Mouse (Mus musculus) adrenal gland, postnatal 14 days (tissue): Measurements from ENCODE around the gene Lyst. TPM values are rescaled to one million over a fixed set of nuclear protein-coding genes. Genes with fewer than 3 reads are reported as not detected.
"Not testable (repeated sequence)": the region's sequence is repeated elsewhere in the genome, so short reads cannot be mapped to it uniquely, and the experiment has no call there.

Source experiments
- DNase-seq: peaks from one replicate; pipeline ENCODE4 v3.0.0; 2021; ENCODE audit warnings: mixed read lengths
- total RNA-seq: library from RNA; stranded (reverse); gene quantifications from 2 replicates; pipeline ENCODE4 v1.2.3, GENCODE M21; 2021

The Lyst gene
- total RNA-seq, 1 experiment from 2014 or later = 25.2 TPM

DNA sequence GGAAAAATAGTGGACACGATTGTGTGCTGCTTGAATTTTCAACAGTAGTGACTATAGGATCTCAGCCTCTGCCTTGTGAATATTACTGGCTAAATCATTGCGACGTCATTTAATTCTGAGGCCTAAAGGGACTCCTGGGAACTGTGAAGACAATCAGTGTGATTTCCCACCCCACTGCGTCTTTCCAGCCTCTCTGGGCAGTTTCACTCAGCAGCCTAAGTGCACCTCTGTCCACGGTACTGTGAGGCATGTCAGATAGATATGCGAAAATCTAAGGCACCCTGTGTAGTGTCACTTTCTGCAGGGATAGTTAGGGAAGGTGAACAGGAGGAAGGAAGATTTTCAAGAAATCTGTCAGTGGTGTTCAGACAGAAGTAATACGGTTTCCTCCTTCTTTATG is 193.1 kb downstream of the Lyst start:
- no peak for DNase-seq

DNA sequence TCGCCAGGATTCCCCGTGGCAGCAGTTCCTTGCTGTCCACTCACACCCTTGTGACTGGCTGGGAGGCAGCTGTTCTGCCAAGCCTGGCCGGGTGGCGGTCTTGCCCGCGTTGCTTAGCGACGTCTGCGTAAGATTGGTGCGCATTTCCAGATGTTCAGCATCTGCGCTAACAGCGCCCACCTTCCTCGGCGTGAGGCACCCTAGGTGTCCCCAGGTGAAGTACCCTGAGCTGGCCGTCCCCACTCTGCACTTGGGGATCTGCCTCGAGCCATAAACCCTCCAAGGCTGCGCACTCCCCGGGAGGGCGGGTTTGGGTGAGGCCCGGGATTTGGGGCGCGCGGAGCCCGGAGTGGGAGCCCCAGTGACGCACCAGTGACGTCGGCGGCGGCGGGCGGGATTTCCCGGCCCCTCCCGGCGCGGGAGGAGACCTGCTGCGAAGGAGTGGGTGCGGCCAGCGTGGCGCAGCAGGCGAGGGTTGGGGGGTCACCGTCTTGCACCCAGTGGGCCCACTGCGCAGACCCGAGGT is 193.8 kb downstream of the Lyst start, which contains the start of gene Gng4:
TSS of gene Gng4 (plus strand) at position 166 of the 526 bp plus-strand sequence.
- DNase-seq = peak; percentile 68

DNA sequence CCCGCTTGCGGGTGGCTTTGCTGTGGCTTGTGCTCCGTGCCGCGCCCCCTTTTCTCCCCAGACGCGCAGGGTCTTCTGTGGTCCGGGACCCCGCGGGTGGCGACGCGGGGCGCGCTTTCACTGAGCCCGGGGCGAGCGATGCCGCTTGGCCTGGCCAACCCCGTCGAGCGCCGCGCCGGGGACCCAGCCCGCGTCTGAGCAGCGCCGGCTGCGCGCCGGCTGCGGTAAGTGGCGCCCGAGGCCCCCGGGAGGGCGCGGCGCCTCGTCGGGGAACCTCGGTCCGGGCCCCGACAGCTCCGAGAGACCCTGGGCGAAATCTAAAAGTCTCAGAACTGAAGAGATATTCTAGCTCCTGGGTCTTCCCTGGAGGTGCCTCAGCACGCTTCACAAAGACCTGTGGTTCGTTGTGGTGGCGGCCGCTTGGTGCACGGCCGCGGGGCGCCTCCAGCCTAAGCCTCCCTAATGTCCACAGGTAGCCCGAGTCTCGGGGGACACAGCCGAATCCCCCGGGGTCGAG is 194.3 kb downstream of the Lyst start:
- DNase-seq = peak; percentile 18

DNA sequence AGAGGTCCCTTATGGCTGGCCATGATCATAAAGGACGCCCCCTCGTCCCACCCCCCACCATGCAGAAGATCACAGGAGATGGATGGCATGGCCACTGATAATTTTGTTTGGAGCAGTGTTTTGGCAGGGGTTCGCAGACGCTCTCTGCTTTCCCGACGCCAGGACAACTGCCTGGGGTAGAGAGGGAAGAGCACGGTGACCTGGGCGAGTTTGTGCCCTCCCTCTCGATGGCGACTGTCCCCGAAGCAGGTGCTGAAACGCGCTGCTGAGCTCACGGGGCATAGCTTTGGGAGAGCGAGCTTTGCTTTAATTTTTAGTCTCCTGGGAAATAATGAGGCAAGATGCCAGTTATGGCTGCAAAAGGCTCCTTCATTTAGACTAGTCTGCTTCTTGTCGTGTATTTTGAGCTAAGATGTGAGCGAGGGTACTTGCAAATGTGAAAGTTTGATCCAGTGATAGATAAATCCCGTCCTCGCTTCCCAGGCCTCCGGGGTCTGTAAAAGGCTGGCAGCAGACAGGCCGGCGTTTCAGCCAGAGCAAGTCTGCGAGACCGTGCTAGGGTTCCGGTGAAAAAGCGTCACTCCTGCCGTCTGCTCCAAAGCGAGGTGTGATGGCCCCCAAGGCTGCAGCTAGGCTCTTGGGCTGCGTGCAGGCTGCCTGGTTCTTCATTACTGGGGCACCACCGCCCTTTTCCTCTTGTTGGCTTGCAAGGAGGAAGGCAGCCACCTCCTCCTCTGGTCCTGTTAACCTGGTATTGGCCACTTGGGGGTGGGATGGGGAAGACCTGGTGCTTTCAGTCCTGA is 195.0 kb downstream of the Lyst start:
- peak; percentile 68 for DNase-seq

DNA sequence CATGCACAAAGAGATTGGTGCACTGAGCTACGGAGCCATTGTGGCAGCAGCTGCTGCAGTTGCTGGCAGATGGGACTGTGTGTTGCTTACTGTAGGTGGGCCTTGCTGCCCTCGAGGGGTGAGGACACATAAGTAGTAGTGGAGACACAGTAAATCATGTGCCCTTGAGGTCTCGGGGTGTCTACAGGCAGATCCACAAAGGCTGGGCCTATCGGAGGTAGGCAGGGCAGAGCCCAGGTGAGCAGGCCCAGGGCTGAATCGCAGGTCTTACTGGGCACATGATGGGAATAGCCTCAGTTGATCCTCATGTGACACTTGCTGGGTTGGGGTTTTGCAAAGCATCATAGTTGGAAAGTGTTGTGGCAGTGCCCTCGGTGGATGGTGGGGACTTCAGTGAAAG is 196.8 kb downstream of the Lyst start:
- DNase-seq = no peak

DNA sequence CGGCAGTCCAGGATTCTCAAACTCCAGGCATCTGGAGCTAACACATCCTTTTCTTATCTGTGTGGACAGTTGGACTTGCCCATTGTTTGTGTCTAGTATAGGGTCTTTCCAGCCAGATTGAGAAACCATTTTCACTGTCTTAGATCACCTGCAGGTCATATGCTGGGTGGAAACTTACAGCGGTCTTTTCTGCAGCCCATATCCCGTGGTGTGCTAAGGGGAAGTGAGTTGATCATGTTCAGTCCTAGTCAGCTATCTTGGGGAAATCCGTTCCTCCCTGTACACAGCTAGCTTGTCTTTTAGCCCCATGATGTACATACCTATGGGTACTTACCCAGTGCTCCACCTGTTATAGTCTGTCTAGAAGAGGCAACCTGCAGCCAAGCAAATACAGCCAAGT is 197.9 kb downstream of the Lyst start:
- DNase-seq = no peak

DNA sequence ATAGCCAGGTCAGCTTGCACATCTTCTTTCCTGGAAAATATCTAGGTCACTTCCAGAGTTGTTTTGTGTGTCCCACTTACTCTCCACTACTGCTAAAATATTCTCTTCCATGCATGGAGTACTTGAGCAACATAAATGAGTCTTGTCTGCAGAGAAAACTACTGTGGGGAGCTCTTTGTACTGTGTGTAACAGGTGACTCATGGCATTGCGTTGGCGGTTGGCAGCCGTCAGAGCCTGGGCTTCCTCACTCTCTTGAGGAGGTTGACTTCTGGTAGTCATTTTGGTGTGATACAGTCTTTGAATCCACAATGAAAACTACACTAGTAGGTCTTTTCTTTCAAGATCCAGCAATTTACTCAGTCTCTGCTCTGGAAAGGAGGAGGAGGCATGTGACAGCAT is 201.8 kb downstream of the Lyst start:
- DNase-seq = no peak

DNA sequence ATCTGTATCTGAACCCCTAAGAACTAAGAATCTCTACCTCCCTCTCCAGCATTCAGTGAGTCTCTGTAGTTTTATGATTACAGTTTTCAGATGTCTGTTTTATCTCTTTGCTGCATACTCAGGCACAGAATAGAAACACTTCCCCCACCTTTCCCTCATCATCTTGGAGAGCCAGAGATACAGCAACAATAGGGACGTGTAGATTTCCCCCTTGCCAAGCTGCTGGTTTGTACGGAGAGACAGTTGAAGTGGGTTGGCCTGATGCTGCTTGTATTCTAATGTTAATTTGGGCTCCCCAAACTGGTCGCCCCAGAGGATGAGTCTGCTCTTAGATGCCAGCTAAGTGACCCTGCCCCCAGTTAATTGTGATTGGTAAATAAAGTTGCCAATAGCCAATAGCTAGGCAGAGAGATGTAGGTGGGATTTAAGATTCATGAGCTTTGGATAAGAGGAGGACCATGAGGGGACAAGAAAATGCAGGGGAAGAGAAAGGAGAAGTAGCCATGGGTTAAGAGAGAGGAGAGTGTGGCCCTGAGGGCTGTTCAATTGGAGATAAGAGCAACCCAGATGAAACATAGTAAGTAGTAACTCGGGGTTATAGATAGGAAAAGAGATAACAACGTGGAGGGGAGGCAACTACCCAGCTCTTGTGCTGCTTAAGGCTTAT is 205.1 kb downstream of the Lyst start:
- DNase-seq = no peak

DNA sequence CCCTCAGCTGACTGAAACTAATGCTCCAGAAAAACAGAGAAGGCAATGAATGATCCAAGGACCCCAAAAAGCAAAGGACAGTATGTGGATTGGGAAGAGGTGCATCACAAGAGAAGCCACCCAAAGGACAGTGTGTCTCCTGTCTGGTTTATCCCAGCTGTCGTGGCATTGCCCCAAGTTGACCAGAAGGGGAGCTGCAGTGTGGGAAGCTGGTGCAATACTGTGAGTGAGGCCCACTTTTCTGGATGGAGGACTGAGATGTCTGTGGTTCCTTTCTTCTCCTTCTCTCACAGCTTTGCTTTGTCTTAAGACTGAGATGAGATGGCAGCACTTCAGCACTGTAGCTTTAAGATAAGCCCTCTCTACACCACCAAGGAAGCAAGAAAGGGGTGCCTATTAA is 205.9 kb downstream of the Lyst start:
- DNase-seq = no peak

DNA sequence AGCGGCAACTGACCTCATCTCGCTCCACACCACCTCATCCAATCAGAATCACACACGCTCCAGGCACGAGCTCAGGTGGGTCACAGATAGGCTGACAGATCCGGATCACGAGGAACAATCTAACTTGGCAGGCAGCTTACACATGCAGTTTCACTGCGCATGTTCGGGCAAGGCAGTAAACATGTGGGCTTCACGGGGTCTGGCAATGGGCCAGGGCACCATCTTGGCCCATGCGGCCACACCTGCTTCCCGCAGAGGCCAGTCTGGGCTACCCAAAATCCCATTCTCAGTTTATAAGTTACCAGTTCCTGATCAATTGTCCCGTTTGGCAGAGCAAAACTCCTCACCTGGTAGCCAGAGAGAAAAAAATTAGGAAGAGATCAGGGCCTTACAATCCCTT is 207.6 kb downstream of the Lyst start:
- DNase-seq = not testable (repeated sequence)

DNA sequence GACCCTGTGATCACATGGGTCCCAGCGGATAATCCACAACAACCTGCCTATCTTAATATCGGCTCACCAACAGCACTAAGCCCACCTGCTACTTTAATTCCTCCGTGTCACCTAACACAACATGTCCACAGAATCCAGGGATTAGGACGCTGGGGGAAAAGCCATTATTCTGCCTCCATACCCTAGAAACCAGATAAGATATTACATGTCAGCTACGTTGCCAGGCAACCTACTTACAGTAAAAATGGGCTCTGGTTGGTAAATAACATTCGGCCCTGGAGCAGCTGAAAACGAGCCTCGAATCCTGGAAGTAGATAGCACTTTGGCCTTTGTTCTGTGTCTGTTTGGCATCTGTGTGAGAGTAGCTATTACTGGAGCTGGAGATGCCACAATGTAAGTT is 208.6 kb downstream of the Lyst start:
- DNase-seq = no peak

DNA sequence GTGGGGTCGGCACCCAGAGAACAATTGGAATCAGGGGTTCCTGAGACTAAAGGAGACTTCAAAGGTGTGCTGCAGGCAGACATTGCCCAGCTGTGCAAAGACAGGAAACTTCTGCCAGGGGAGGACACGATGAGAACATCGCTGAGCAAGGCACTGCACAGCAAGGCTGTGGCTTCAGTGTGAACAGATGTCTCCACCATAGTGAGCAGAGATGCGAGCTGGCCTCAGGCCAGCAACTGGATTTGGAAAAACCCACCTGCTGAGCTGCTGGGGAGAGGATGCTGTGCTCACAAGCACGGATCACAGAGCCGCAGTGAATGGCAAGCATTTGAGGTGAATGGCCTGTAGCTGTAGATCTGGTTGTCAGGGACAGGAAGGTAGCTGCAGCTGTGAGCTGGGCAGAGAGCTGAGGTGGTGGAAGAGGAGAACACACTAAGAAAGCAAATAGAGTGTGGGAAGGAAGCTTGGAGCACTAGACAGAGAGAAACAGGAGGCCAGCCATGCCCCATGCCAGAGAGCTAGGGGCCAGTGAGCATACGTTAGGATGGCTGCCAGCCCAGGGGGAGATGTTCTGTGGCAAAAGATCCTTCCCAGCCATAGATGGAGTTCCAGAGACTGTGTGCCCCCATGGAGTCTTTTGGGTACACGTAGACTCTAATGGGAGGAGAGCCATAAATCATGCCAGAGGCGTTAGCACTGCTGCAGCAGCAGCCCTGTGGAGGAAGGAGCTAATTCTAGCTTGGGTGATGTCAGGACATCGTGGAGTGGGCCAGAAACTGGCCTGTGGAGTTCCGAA is 218.3 kb downstream of the Lyst start:
- no peak for DNase-seq

DNA sequence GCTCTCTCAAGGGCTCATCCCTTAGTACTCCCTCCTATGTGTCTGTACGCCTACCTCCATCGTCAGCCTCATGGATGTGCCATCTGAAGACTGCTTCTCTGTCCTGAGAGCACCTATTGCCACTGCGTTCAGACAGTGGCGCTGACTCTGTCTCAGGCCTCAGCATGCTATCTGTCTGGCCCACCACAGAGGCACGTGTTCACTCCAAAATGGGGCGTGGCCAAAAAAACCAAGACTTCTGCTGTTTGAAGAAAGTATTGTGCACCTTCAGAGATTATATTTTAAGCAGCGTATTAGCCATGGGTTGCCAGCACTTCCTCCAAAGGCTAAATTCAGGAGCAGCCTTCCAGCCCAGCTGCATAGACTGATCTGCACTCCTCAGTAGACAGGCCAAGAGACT is 220.7 kb downstream of the Lyst start:
- no peak for DNase-seq

DNA sequence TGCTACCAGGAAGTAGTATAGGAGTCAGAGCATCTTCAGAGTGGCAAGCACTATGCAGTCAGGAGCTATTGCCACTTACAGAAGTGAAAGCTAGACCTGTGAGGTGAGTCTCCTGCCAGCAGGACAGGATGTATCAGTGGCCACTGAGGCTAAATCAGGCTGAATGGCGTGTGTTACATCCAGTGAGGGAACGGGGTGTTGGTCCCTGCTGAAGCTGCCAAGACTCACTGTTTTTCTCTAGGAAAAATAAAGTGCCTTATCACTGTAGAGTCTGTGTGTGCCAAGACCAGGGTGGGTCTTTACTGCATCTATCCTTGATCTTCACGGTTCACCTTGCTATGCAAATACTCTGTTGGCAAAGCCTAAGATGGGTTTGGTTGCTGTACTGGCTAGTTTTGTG is 228.5 kb downstream of the Lyst start:
- DNase-seq = no peak

DNA sequence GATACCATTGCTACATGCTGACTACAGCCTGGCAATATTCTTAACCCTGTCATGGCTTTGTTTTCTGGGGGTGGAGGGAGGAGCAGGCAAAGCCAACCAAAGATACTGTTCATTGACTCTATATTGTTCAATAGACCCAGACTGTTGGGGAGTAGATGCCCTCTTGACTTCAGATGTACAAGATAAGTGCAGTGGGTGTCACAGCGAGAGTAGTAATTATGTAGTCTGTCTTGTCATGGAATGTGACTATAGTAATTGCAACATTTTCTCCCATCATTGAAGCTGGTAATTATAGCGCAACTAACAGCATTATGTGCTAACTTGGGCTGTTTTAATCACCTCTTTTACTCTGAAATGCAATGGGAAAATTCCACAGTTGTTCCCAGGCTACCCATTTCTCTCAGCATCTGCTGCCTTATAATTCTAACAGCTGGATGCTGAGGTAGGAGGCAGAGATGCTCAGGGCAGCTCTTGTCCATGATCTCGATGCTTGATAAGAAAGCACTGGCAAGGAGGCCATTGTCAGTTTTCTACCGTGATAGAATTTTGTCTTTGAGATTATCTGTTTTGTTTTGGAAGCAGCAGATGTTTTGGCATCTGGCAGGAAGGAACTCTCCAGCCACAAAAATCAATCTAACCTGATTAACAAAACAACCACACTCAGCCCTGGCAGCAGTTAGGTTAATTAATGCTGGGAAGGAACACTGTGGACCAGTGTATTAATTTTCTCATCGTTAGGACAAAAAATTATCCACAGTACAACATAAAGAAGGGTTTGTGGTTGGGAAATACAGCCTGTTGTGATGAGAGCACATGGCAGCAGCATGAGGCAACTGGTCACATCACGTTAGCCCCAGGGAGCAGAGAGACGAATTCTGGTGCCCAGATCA is 230.3 kb downstream of the Lyst start:
- DNase-seq = no peak

DNA sequence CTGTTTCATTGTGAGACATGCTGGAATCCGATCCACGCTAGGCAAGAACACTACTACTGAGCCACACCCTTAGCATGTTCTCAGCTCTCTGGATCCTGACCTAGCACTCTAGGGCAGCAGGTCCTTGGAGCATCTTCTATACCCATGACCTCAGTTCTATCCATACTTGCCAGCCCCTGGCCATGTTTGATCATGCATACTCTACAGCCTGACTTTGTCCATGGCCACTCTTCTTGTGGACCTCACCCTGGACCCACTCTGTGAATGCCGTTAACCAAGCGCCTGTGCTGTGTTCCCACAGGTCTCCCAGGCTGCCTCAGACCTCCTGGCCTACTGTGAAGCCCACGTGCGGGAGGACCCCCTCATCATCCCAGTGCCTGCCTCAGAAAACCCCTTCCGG is 234.7 kb downstream of the Lyst start:
- no peak for DNase-seq

DNA sequence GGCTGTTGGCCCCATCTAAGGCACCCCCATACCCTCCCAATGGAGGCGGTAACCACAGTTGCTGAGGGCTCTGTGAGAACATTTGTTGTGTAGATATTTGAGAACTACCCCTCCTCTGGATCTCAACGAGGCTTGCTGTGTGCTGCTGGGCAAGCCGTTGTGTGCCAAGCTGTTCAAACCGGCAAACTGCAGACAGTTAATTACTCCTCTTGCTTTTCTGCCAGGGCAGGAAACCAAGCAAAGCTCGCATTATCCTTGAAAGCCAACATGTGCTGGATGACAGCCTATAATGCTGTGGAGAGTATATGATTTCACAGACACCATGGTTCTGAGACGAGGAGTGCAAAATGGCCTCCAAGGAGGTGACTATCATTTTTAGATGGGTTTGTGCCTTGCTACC is 236.3 kb downstream of the Lyst start:
- no peak for DNase-seq

DNA sequence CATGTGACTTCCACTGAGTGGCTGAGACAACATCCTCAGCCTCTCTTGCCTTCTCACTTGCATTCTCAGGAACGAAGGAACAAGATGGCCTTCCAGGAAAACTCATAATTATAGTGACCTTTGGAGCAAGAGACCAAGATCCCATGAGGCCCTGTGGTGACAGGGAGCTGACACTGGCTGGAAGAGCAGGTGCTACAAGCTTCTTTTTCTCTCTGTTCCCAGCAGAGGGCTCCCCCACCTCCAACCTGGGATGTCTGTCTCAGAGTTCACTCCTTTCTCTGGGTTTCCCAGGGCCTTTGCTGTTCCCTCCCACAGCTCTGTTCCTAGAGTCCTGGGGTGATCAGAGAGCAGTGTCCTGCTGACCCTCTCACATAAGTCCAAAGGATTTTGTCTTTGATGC is 237.9 kb downstream of the Lyst start:
- no peak for DNase-seq
